In genomic region chr8:88118456-88119036, GRCm38 (mm10) we compare ENCODE assay signal across 1 mouse cellular context.
TF ChIP-seq lines count a peak whose summit lies in the region.

TSS of gene Cnep1r1 (plus strand) at chr8:88118769.

TF ChIP-seq in CH12.LX, 34 proteins besides CTCF, POLR2A, EP300 and RAD21 (continued from another document):
- TF ChIP-seq USF2 (conservative IDR thresholded peaks at IDR 0.05; ENCODE audit: low read depth, low read length): no peak
- TF ChIP-seq ZMIZ1 (IDR thresholded peaks at IDR 0.05; ENCODE audit: low read depth, low read length): peak; percentile 77; the same call in 1 of the 2 replicates
- TF ChIP-seq JUND (conservative IDR thresholded peaks at IDR 0.05; ENCODE audit: low read depth, low read length): no peak
- peak; percentile 96 for TF ChIP-seq CHD2 (IDR thresholded peaks at IDR 0.05; ENCODE audit: low read length)
- TF ChIP-seq SIN3A (IDR thresholded peaks at IDR 0.05; ENCODE audit: low read length): peak; percentile 38; the same call in 1 of the 2 replicates
- TF ChIP-seq E2F4 (IDR thresholded peaks at IDR 0.05; ENCODE audit: insufficient replicate concordance, low read depth, low read length): peak; percentile 36; the same call in 1 of the 2 replicates
- TF ChIP-seq TCF12 (IDR thresholded peaks at IDR 0.05; ENCODE audit: low read depth, low read length): no peak; the same call in 1 of the 2 replicates
- TF ChIP-seq KAT2A (IDR thresholded peaks at IDR 0.05; ENCODE audit: insufficient replicate concordance, low read length): peak; percentile 89; the same call in 1 of the 2 replicates
- peak; percentile 74 for TF ChIP-seq ELF1 (IDR thresholded peaks at IDR 0.05; ENCODE audit: low read depth, low read length)
- TF ChIP-seq ETS1 (conservative IDR thresholded peaks at IDR 0.05; ENCODE audit: low read depth, low read length): no peak
- peak; percentile 90 for TF ChIP-seq HCFC1 (IDR thresholded peaks at IDR 0.05; ENCODE audit: low read depth, low read length)
- TF ChIP-seq BHLHE40 (IDR thresholded peaks at IDR 0.05; ENCODE audit: low read depth, low read length): no peak
- TF ChIP-seq SMC3 (IDR thresholded peaks at IDR 0.05; ENCODE audit: low read depth, low read length): peak; percentile 53
